ENCODE assay signal across 8 mouse cellular contexts in genomic region chr11:99039782-99040181, GRCm38 (mm10). TPM values are rescaled to one million over a fixed set of nuclear protein-coding genes. Genes with fewer than 3 reads are reported as not detected.
DNase-seq lines count a peak whose midpoint lies in the region; ATAC-seq lines count a peak whose summit lies in the region.

No protein-coding gene starts in this region.

- DNase-seq in CD4-positive, CD25-positive, alpha-beta regulatory T cell, adult 2 months (ENCODE audit: low read depth, low spot score), result peak; percentile 88
- peak; percentile 87 for DNase-seq in brain, adult 2 months (ENCODE audit: low read depth, low spot score)
- peak; percentile 91 for DNase-seq in kidney, postnatal 10 days
- peak; percentile 45 for DNase-seq in liver, embryonic 13.5 days
- DNase-seq in natural killer cell, adult 2 months (ENCODE audit: low spot score in 2 of 2), result peak; percentile 45 to 62

- ATAC-seq in erythroid progenitor cell, adult 5-6 weeks (replicated peaks; ENCODE audit: low FRiP score, poor library complexity, severe bottlenecking), result peak; percentile 59
- ATAC-seq in heart, embryonic 14.5 days (ENCODE audit: insufficient number of reproducible peaks, insufficient read depth, low FRiP score, low read depth), result peak; percentile 26; the same call in 1 of the 2 replicates
- peak; percentile 37 for ATAC-seq in liver, embryonic 13.5 days (ENCODE audit: low read depth)
- ATAC-seq in stomach, embryonic 14.5 days (ENCODE audit: insufficient number of reproducible peaks, insufficient read depth, low FRiP score, low read depth), result peak; percentile 68; the same call in 1 of the 2 replicates

- H3K27me3 ChIP-seq in heart, embryonic 14.5 days (ENCODE audit: control insufficient read depth, insufficient read depth, low read length), result peaks cover 5% of the 10 kb centered on the region; the same call in 1 of the 2 replicates
- H3K27me3 ChIP-seq in liver, embryonic 13.5 days, result peaks cover 60% of the 10 kb centered on the region
- no peaks in the 10 kb centered on the region for H3K27me3 ChIP-seq in stomach, embryonic 14.5 days (ENCODE audit: control insufficient read depth, insufficient read depth, low read length)

- H3K9me3 ChIP-seq in heart, embryonic 14.5 days (ENCODE audit: control insufficient read depth, low read length), result no peaks in the 10 kb centered on the region
- no peaks in the 10 kb centered on the region for H3K9me3 ChIP-seq in liver, embryonic 13.5 days (replicated peaks)
- H3K9me3 ChIP-seq in stomach, embryonic 14.5 days (ENCODE audit: control insufficient read depth, low read depth, low read length), result no peaks in the 10 kb centered on the region

- H3K4me3 ChIP-seq in heart, embryonic 14.5 days (ENCODE audit: control insufficient read depth in 1 of 2, insufficient read depth in 1 of 2, low read depth in 1 of 2, low read length in 2 of 2), result peak overlapping the region; percentile 43 to 69
- H3K4me3 ChIP-seq in liver, embryonic 13.5 days (replicated peaks), result peak overlapping the region; percentile 65
- H3K4me3 ChIP-seq in stomach, embryonic 14.5 days (ENCODE audit: low read depth, low read length), result peak overlapping the region; percentile 78

- H3K4me1 ChIP-seq in heart, embryonic 14.5 days (ENCODE audit: control insufficient read depth in 2 of 2, insufficient read depth in 2 of 2, low read length in 2 of 2), result peaks cover 15 to 19% of the 10 kb centered on the region in 2 experiments
- peaks cover 52% of the 10 kb centered on the region for H3K4me1 ChIP-seq in liver, embryonic 13.5 days (replicated peaks)
- H3K4me1 ChIP-seq in stomach, embryonic 14.5 days (ENCODE audit: control insufficient read depth, insufficient read depth, low read length), result peaks cover 13% of the 10 kb centered on the region

- H3K4me2 ChIP-seq in heart, embryonic 14.5 days (ENCODE audit: low read length), result peak overlapping the region; percentile 95
- H3K4me2 ChIP-seq in liver, embryonic 13.5 days, result peak overlapping the region; percentile 63
- H3K4me2 ChIP-seq in stomach, embryonic 14.5 days (replicated peaks; ENCODE audit: low read depth, low read length), result peak overlapping the region; percentile 76

- H3K36me3 ChIP-seq in heart, embryonic 14.5 days (ENCODE audit: control insufficient read depth, insufficient read depth, low read length), result peaks cover 6% of the 10 kb centered on the region; the same call in 1 of the 2 replicates
- H3K36me3 ChIP-seq in liver, embryonic 13.5 days, result no peaks in the 10 kb centered on the region; the same call in 1 of the 2 replicates
- peaks cover 7% of the 10 kb centered on the region; the same call in 1 of the 2 replicates for H3K36me3 ChIP-seq in stomach, embryonic 14.5 days (ENCODE audit: control insufficient read depth, insufficient read depth, low read length)

- WGBS in heart, embryonic 14.5 days, result under 1% methylated on average over 15 of the region's 15 CpGs
- under 1% methylated on average over 15 of the region's 15 CpGs for WGBS in liver, embryonic 13.5 days (ENCODE audit: insufficient replicate concordance)
- WGBS in stomach, embryonic 14.5 days, result under 1% methylated on average over 15 of the region's 15 CpGs

- H3K27ac ChIP-seq in heart, embryonic 14.5 days (replicated peaks in 1 of 2; ENCODE audit: control insufficient read depth in 1 of 2, insufficient read depth in 1 of 2, low read depth in 2 of 2, low read length in 2 of 2), result peak overlapping the region; percentile 50 to 89; a peak in 3 of 4 replicates
- no peak overlapping the region for H3K27ac ChIP-seq in liver, embryonic 13.5 days
- peak overlapping the region; percentile 90 for H3K27ac ChIP-seq in stomach, embryonic 14.5 days (ENCODE audit: low read length)

- H3K9ac ChIP-seq in heart, embryonic 14.5 days (ENCODE audit: low read length), result peak overlapping the region; percentile 89
- no peak overlapping the region for H3K9ac ChIP-seq in liver, embryonic 13.5 days
- peak overlapping the region; percentile 89 for H3K9ac ChIP-seq in stomach, embryonic 14.5 days (replicated peaks; ENCODE audit: low read depth, low read length)

RNA-seq across cellular contexts. Expression of gene Igfbp4, which starts 1.3 kb away (rescaled TPM):
- 12.2 and 25.2 TPM in 2 replicates for total RNA-seq in erythroid progenitor cell, adult 5-6 weeks (2015; ENCODE audit: low replicate concordance)
- total RNA-seq in erythroid progenitor cell, adult 5-6 weeks (2017; ENCODE audit: low replicate concordance), result 5.8 and 8.1 TPM in 2 replicates
- 315 and 373 TPM in 2 replicates for polyA plus RNA-seq in heart, embryonic 14.5 days (2014; fragmentation: Nextera tagmentation; extraction: Ambion mirVana)
- 168 and 194 TPM in 2 replicates for polyA plus RNA-seq in liver, embryonic 13.5 days (2015; fragmentation: Nextera tagmentation; extraction: Ambion mirVana)
- 494 and 532 TPM in 2 replicates for polyA plus RNA-seq in stomach, embryonic 14.5 days (2014; fragmentation: Nextera tagmentation; extraction: Ambion mirVana)

RNA-seq across cellular contexts. Expression of gene Top2a, which starts 15.8 kb away (rescaled TPM):
- 1,106 and 1,185 TPM in 2 replicates for total RNA-seq in erythroid progenitor cell, adult 5-6 weeks (2015; ENCODE audit: low replicate concordance)
- 1,820 and 2,303 TPM in 2 replicates for total RNA-seq in erythroid progenitor cell, adult 5-6 weeks (2017; ENCODE audit: low replicate concordance)
- polyA plus RNA-seq in heart, embryonic 14.5 days (2014; fragmentation: Nextera tagmentation; extraction: Ambion mirVana), result 169 and 174 TPM in 2 replicates
- polyA plus RNA-seq in liver, embryonic 13.5 days (2015; fragmentation: Nextera tagmentation; extraction: Ambion mirVana), result 208 and 245 TPM in 2 replicates
- 260 and 284 TPM in 2 replicates for polyA plus RNA-seq in stomach, embryonic 14.5 days (2014; fragmentation: Nextera tagmentation; extraction: Ambion mirVana)

RNA-seq across cellular contexts. Expression of gene Tns4, which starts 49.3 kb away (rescaled TPM):
- total RNA-seq in erythroid progenitor cell, adult 5-6 weeks (2015; ENCODE audit: low replicate concordance), result not detected in 2 replicates
- 2.6 and 3.1 TPM in 2 replicates for total RNA-seq in erythroid progenitor cell, adult 5-6 weeks (2017; ENCODE audit: low replicate concordance)
- polyA plus RNA-seq in heart, embryonic 14.5 days (2014; fragmentation: Nextera tagmentation; extraction: Ambion mirVana), result 0.11 and 0.19 TPM in 2 replicates
- 0.22 and 0.32 TPM in 2 replicates for polyA plus RNA-seq in liver, embryonic 13.5 days (2015; fragmentation: Nextera tagmentation; extraction: Ambion mirVana)
- polyA plus RNA-seq in stomach, embryonic 14.5 days (2014; fragmentation: Nextera tagmentation; extraction: Ambion mirVana), result 2.4 and 2.5 TPM in 2 replicates

RNA-seq across cellular contexts. Expression of gene Gjd3, which starts 57.0 kb away (rescaled TPM):
- not detected in 2 replicates for total RNA-seq in erythroid progenitor cell, adult 5-6 weeks (2015; ENCODE audit: low replicate concordance)
- total RNA-seq in erythroid progenitor cell, adult 5-6 weeks (2017; ENCODE audit: low replicate concordance), result not detected in 2 replicates
- 1.00 and 2.3 TPM in 2 replicates for polyA plus RNA-seq in heart, embryonic 14.5 days (2014; fragmentation: Nextera tagmentation; extraction: Ambion mirVana)
- polyA plus RNA-seq in liver, embryonic 13.5 days (2015; fragmentation: Nextera tagmentation; extraction: Ambion mirVana), result not detected in 2 replicates
- not detected in 2 replicates for polyA plus RNA-seq in stomach, embryonic 14.5 days (2014; fragmentation: Nextera tagmentation; extraction: Ambion mirVana)
